Mouse (Mus musculus): ENCODE measurements at regions not wholly inside any gene's neighbourhood (a gene's known extent, or its start where the extent isn't known, plus 50 kb on each side); places are given as distances from the start of the nearest gene placed in this dataset.
"Not testable (repeated sequence)": the region's sequence is repeated elsewhere in the genome, so short reads cannot be mapped to it uniquely, and the experiment has no call there.

GRCm38 (mm10) chr17:60966401-60966800 is 1914.7 kb downstream of the Efna5 start:
- Histone ChIP-seq H3K4me2 (ENCODE audit: low read depth, low read length) (no peak overlapping the region), H3K9ac (ENCODE audit: low read depth, low read length) (no peak overlapping the region), H3K36me3 (ENCODE audit: control insufficient read depth, insufficient read depth, low read length) (no peaks in the 10 kb centered on the region), H3K4me3 (ENCODE audit: low read length) (no peak overlapping the region), H3K27ac (ENCODE audit: low read length) (no peak overlapping the region), H3K4me1 (ENCODE audit: control insufficient read depth, insufficient read depth, low read length) (no peaks in the 10 kb centered on the region), H3K27me3 (replicated peaks; ENCODE audit: control insufficient read depth, insufficient read depth, low read length) (no peaks in the 10 kb centered on the region), H3K9me3 (ENCODE audit: control insufficient read depth, low read length) (no peaks in the 10 kb centered on the region)
- ATAC-seq, result no peak
- 76% methylated on average over 1 of the region's 1 CpGs for WGBS

- H3K4me2 ChIP-seq (ENCODE audit: low read depth, low read length), result no peak overlapping the region
- no peaks in the 10 kb centered on the region for H3K9me3 ChIP-seq (ENCODE audit: control insufficient read depth, low read length)
- no peak for ATAC-seq
- no peak overlapping the region for H3K9ac ChIP-seq (ENCODE audit: low read depth, low read length)
- H3K4me1 ChIP-seq (ENCODE audit: control insufficient read depth, insufficient read depth, low read length), result no peaks in the 10 kb centered on the region
- H3K27ac ChIP-seq (ENCODE audit: low read length), result no peak overlapping the region
- WGBS, result 64% methylated on average over 2 of the region's 2 CpGs
- H3K27me3 ChIP-seq (replicated peaks; ENCODE audit: control insufficient read depth, insufficient read depth, low read length), result no peaks in the 10 kb centered on the region
- H3K36me3 ChIP-seq (ENCODE audit: control insufficient read depth, insufficient read depth, low read length), result no peaks in the 10 kb centered on the region
- no peak overlapping the region for H3K4me3 ChIP-seq (ENCODE audit: low read length)
Measured at GRCm38 (mm10) chr17:60965660-60966059, 1915.5 kb downstream of the Efna5 start.

GRCm38 (mm10) chr17:60951464-60951863 is 1929.7 kb downstream of the Efna5 start:
- Histone ChIP-seq H3K9ac (ENCODE audit: low read depth, low read length) (no peak overlapping the region), H3K4me2 (ENCODE audit: low read depth, low read length) (no peak overlapping the region), H3K36me3 (ENCODE audit: control insufficient read depth, insufficient read depth, low read length) (no peaks in the 10 kb centered on the region), H3K9me3 (ENCODE audit: control insufficient read depth, low read length) (no peaks in the 10 kb centered on the region), H3K4me1 (ENCODE audit: control insufficient read depth, insufficient read depth, low read length) (no peaks in the 10 kb centered on the region), H3K27me3 (replicated peaks; ENCODE audit: control insufficient read depth, insufficient read depth, low read length) (no peaks in the 10 kb centered on the region), H3K27ac (ENCODE audit: low read length) (no peak overlapping the region), H3K4me3 (ENCODE audit: low read length) (no peak overlapping the region)
- 29% methylated on average over 1 of the region's 1 CpGs for WGBS
- no peak for ATAC-seq

- Histone ChIP-seq H3K36me3 (ENCODE audit: control insufficient read depth, insufficient read depth, low read length) (no peaks in the 10 kb centered on the region), H3K27ac (ENCODE audit: low read length) (no peak overlapping the region), H3K27me3 (replicated peaks; ENCODE audit: control insufficient read depth, insufficient read depth, low read length) (no peaks in the 10 kb centered on the region), H3K4me2 (ENCODE audit: low read depth, low read length) (no peak overlapping the region), H3K9me3 (ENCODE audit: control insufficient read depth, low read length) (no peaks in the 10 kb centered on the region), H3K9ac (ENCODE audit: low read depth, low read length) (no peak overlapping the region), H3K4me3 (ENCODE audit: low read length) (no peak overlapping the region), H3K4me1 (ENCODE audit: control insufficient read depth, insufficient read depth, low read length) (no peaks in the 10 kb centered on the region)
- ATAC-seq, result peak; percentile 89
- 29% methylated on average over 1 of the region's 1 CpGs for WGBS
Measured at GRCm38 (mm10) chr17:60937754-60938508, 1924.8 kb upstream of the Nudt12 start.

GRCm38 (mm10) chr17:60934223-60934622 is 1921.1 kb upstream of the Nudt12 start:
- H3K27ac ChIP-seq (ENCODE audit: low read length), result no peak overlapping the region
- no peaks in the 10 kb centered on the region for H3K4me1 ChIP-seq (ENCODE audit: control insufficient read depth, insufficient read depth, low read length)
- no peak overlapping the region for H3K4me3 ChIP-seq (ENCODE audit: low read length)
- no peak overlapping the region for H3K9ac ChIP-seq (ENCODE audit: low read depth, low read length)
- H3K36me3 ChIP-seq (ENCODE audit: control insufficient read depth, insufficient read depth, low read length), result no peaks in the 10 kb centered on the region
- no peaks in the 10 kb centered on the region for H3K9me3 ChIP-seq (ENCODE audit: control insufficient read depth, low read length)
- H3K27me3 ChIP-seq (replicated peaks; ENCODE audit: control insufficient read depth, insufficient read depth, low read length), result no peaks in the 10 kb centered on the region
- no peak overlapping the region for H3K4me2 ChIP-seq (ENCODE audit: low read depth, low read length)
- no peak for ATAC-seq

GRCm38 (mm10) chr17:60925822-60926383 is 1912.7 kb upstream of the Nudt12 start:
- H3K27ac ChIP-seq (ENCODE audit: low read length), result no peak overlapping the region
- no peak overlapping the region for H3K4me2 ChIP-seq (ENCODE audit: low read depth, low read length)
- H3K4me3 ChIP-seq (ENCODE audit: low read length), result no peak overlapping the region
- no peaks in the 10 kb centered on the region for H3K27me3 ChIP-seq (replicated peaks; ENCODE audit: control insufficient read depth, insufficient read depth, low read length)
- H3K9ac ChIP-seq (ENCODE audit: low read depth, low read length), result no peak overlapping the region
- H3K4me1 ChIP-seq (ENCODE audit: control insufficient read depth, insufficient read depth, low read length), result no peaks in the 10 kb centered on the region
- no peak for ATAC-seq
- H3K9me3 ChIP-seq (ENCODE audit: control insufficient read depth, low read length), result no peaks in the 10 kb centered on the region
- H3K36me3 ChIP-seq (ENCODE audit: control insufficient read depth, insufficient read depth, low read length), result no peaks in the 10 kb centered on the region
- WGBS, result 89% methylated on average over 13 of the region's 13 CpGs

- not testable (repeated sequence) for H3K4me3 ChIP-seq (ENCODE audit: low read length)
- WGBS, result 91% methylated on average over 1 of the region's 1 CpGs
Measured at GRCm38 (mm10) chr17:60882721-60883120, 1869.5 kb upstream of the Nudt12 start.

GRCm38 (mm10) chr17:60857445-60857844 is 1844.3 kb upstream of the Nudt12 start:
- no peak overlapping the region for H3K9ac ChIP-seq (ENCODE audit: low read depth, low read length)
- ATAC-seq, result no peak
- 64% methylated on average over 3 of the region's 3 CpGs for WGBS

More at GRCm38 (mm10) chr17:60882721-60883120, 1869.5 kb upstream of the Nudt12 start:
- not testable (repeated sequence) for H3K36me3 ChIP-seq (ENCODE audit: control insufficient read depth, insufficient read depth, low read length); H3K9me3 ChIP-seq (ENCODE audit: control insufficient read depth, low read length); H3K27ac ChIP-seq (ENCODE audit: low read length); H3K9ac ChIP-seq (ENCODE audit: low read depth, low read length); H3K27me3 ChIP-seq (replicated peaks; ENCODE audit: control insufficient read depth, insufficient read depth, low read length); H3K4me1 ChIP-seq (ENCODE audit: control insufficient read depth, insufficient read depth, low read length); H3K4me2 ChIP-seq (ENCODE audit: low read depth, low read length); ATAC-seq

GRCm38 (mm10) chr17:60854659-60855058 is 1841.5 kb upstream of the Nudt12 start:
- Histone ChIP-seq H3K9me3 (ENCODE audit: control insufficient read depth, low read length) (no peaks in the 10 kb centered on the region), H3K36me3 (ENCODE audit: control insufficient read depth, insufficient read depth, low read length) (no peaks in the 10 kb centered on the region), H3K27me3 (replicated peaks; ENCODE audit: control insufficient read depth, insufficient read depth, low read length) (no peaks in the 10 kb centered on the region), H3K4me1 (ENCODE audit: control insufficient read depth, insufficient read depth, low read length) (no peaks in the 10 kb centered on the region), H3K9ac (ENCODE audit: low read depth, low read length) (no peak overlapping the region), H3K27ac (ENCODE audit: low read length) (no peak overlapping the region), H3K4me2 (ENCODE audit: low read depth, low read length) (no peak overlapping the region), H3K4me3 (ENCODE audit: low read length) (no peak overlapping the region)
- ATAC-seq, result no peak
- WGBS, result 76% methylated on average over 3 of the region's 3 CpGs

More at GRCm38 (mm10) chr17:60857445-60857844, 1844.3 kb upstream of the Nudt12 start:
- Histone ChIP-seq H3K4me3 (ENCODE audit: low read length) (no peak overlapping the region), H3K36me3 (ENCODE audit: control insufficient read depth, insufficient read depth, low read length) (no peaks in the 10 kb centered on the region), H3K4me1 (ENCODE audit: control insufficient read depth, insufficient read depth, low read length) (no peaks in the 10 kb centered on the region), H3K4me2 (ENCODE audit: low read depth, low read length) (no peak overlapping the region), H3K27ac (ENCODE audit: low read length) (no peak overlapping the region), H3K9me3 (ENCODE audit: control insufficient read depth, low read length) (no peaks in the 10 kb centered on the region), H3K27me3 (replicated peaks; ENCODE audit: control insufficient read depth, insufficient read depth, low read length) (no peaks in the 10 kb centered on the region)

All from intestine, embryonic 16.5 days (tissue).